Mouse (Mus musculus) neural tube, embryonic 14.5 days (tissue): Measurements from ENCODE around the gene Rai1. TPM values are rescaled to one million over a fixed set of nuclear protein-coding genes. Genes with fewer than 3 reads are reported as not detected.

Source experiments
- ATAC-seq: fragments of 200-750 bp; cut with Nextera tagmentation; 2 replicates; pipeline ENCODE4 v1.8.0; 2017; ENCODE audit warnings: low read depth, mild to moderate bottlenecking, moderate TSS enrichment, moderate library complexity
- H3K27ac ChIP-seq: fragments of 300-500 bp; sonication (generic); 2 replicates; pipeline ENCODE4 v1.5.1; 2014; ENCODE audit warnings: low read depth, mild to moderate bottlenecking, control low read depth, low read length, moderate library complexity, mixed read lengths
- H3K27me3 ChIP-seq: fragments of 300-500 bp; sonication (generic); 2 replicates; pipeline ENCODE4 v1.6.1; 2014; ENCODE audit warnings: low read length; ENCODE audit not compliant: control insufficient read depth, insufficient read depth
- H3K36me3 ChIP-seq: fragments of 300-500 bp; sonication (generic); 2 replicates; pipeline ENCODE4 v1.6.1; 2014; ENCODE audit warnings: low read length, mixed read lengths; ENCODE audit not compliant: control insufficient read depth, insufficient read depth
- H3K4me1 ChIP-seq: fragments of 300-500 bp; sonication (generic); 2 replicates; pipeline ENCODE4 v1.6.1; 2014; ENCODE audit warnings: low read length; ENCODE audit not compliant: control insufficient read depth, insufficient read depth
- H3K4me2 ChIP-seq: fragments of 300-500 bp; sonication (generic); 2 replicates; pipeline ENCODE4 v1.6.1; 2014; ENCODE audit warnings: mild to moderate bottlenecking, low read depth, low read length, control low read depth
- H3K4me3 ChIP-seq: fragments of 300-500 bp; sonication (generic); 2 replicates; pipeline ENCODE4 v1.5.1; 2014; ENCODE audit warnings: low read depth, low read length, control low read depth, mixed read lengths
- H3K9ac ChIP-seq: fragments of 300-500 bp; sonication (generic); replicated peaks from 2 replicates; pipeline ENCODE4 v1.6.1; 2014; ENCODE audit warnings: low read depth, mild to moderate bottlenecking, control low read depth, low read length, mixed read lengths
- H3K9me3 ChIP-seq: fragments of 300-500 bp; sonication (generic); 2 replicates; pipeline ENCODE4 v1.6.1; 2016; ENCODE audit warnings: low read length; ENCODE audit not compliant: control insufficient read depth
- WGBS: fragments of 180-500 bp; shearing (Covaris S2); extraction: QIAGEN DNeasy Blood & Tissue Kit; methylation state at CpG from one replicate; pipeline ENCODE4 v1.1.7; 2014; 5-methylcytosine and 5-hydroxymethylcytosine counted together
- polyA plus RNA-seq: library from polyadenylated mRNA; unstranded; fragments of >200 nt; fragmentation: Nextera tagmentation; extraction: Ambion mirVana; gene quantifications from 2 replicates; pipeline ENCODE4 v1.2.1, GENCODE M21; 2014

Gene Rai1
- polyA plus RNA-seq, 1 experiment from 2014 or later, result 34.1 TPM

- Histone ChIP-seq H3K27ac (no peak overlapping the region; the same call in 1 of the 2 replicates), H3K27me3 (no peaks in the 10 kb centered on the region), H3K4me1 (peaks cover 23% of the 10 kb centered on the region), H3K4me2 (no peak overlapping the region), H3K36me3 (peaks cover 5% of the 10 kb centered on the region), H3K9ac (no peak overlapping the region), H3K4me3 (no peak overlapping the region), H3K9me3 (no peaks in the 10 kb centered on the region)
- no peak for ATAC-seq
- WGBS, result 65% methylated on average over 5 of the region's 5 CpGs
Observed at GRCm38 (mm10) chr11:60148591-60148990, 43.8 kb downstream of the Rai1 start.

DNA sequence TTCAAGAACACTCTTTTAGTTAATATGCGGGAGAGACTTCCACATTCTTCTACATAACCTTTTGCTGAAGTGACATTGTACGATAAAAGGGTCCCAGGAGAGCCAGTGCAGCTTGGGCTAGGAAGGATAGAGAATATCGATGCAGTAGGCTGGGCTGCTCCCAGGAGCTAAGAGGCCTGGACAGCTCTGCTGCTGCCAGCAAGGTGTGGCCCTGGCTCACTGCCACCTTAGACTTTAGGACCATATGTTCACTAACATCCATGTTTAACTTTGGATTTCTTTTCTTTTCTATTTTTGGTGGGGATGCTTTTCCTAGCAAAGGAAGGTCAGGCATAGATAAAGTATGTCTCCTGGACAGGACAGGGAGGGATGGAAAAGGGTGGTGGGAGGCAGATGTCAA, 44.3 kb downstream of the Rai1 start:
- no peak overlapping the region for H3K27ac ChIP-seq

GRCm38 (mm10) chr11:60150677-60151076, 45.9 kb downstream of the Rai1 start:
- Histone ChIP-seq H3K27me3 (no peaks in the 10 kb centered on the region), H3K9me3 (no peaks in the 10 kb centered on the region), H3K4me2 (no peak overlapping the region), H3K27ac (no peak overlapping the region), H3K36me3 (no peaks in the 10 kb centered on the region), H3K4me1 (peaks cover 11% of the 10 kb centered on the region), H3K4me3 (no peak overlapping the region), H3K9ac (no peak overlapping the region)
- 79% methylated on average over 3 of the region's 3 CpGs for WGBS
- ATAC-seq, result no peak

More for the DNA sequence above, 44.3 kb downstream of the Rai1 start:
- H3K27me3 ChIP-seq, result no peaks in the 10 kb centered on the region
- no peak for ATAC-seq
- H3K4me1 ChIP-seq, result peaks cover 18% of the 10 kb centered on the region
- no peak overlapping the region for H3K4me2 ChIP-seq
- H3K9me3 ChIP-seq, result no peaks in the 10 kb centered on the region
- no peak overlapping the region for H3K4me3 ChIP-seq
- 44% methylated on average over 3 of the region's 3 CpGs for WGBS
- no peak overlapping the region for H3K9ac ChIP-seq
- peaks cover 5% of the 10 kb centered on the region for H3K36me3 ChIP-seq

DNA sequence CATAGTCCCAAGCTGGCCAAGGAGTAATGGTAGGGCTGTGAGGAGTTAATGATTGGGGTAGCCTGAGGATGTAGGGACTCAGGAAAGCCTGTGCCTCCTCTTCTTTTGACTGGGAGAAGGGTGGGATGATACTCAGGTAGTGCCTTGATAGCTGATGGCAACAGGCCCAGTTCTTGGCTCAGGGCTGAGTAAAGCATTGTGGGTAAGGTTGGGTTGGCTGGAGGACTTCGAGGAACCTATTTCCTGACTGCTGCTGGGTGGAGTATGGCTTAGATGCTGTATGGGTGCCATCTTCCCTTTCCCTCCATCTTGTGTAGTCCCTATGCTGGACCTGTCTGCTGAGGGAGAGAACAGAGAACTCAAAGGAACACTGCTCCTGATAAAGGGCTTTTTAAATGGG, 47.5 kb downstream of the Rai1 start:
- 79% methylated on average over 1 of the region's 1 CpGs for WGBS
- peaks cover 11% of the 10 kb centered on the region for H3K4me1 ChIP-seq

DNA sequence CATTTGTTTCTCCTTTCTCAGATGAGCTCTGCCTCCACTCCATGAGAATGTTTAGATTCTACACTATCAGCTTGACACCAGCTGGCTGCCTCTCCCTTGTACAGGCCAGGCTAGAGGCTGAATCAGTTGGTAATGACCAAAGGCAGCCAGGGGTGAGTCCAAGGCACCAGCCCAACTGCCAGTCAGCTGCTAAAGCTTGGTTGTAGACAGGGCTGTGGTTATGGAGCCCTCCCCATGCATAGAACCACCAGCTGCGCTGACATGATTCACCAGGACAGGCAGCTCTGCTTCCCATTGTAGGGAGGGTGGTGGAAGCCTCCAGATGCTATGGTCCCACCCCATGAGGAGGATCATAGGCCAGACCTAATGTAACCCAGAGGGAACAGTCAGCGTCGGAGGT, 49.1 kb downstream of the Rai1 start:
- Histone ChIP-seq H3K36me3 (no peaks in the 10 kb centered on the region), H3K9me3 (no peaks in the 10 kb centered on the region), H3K4me1 (peaks cover 16% of the 10 kb centered on the region), H3K9ac (no peak overlapping the region), H3K4me3 (no peak overlapping the region), H3K4me2 (no peak overlapping the region), H3K27me3 (no peaks in the 10 kb centered on the region), H3K27ac (no peak overlapping the region)
- ATAC-seq, result no peak
- 88% methylated on average over 3 of the region's 3 CpGs for WGBS

More for the DNA sequence above, 47.5 kb downstream of the Rai1 start:
- Histone ChIP-seq H3K9ac (no peak overlapping the region), H3K9me3 (no peaks in the 10 kb centered on the region), H3K27ac (no peak overlapping the region), H3K27me3 (no peaks in the 10 kb centered on the region), H3K36me3 (no peaks in the 10 kb centered on the region), H3K4me2 (no peak overlapping the region), H3K4me3 (no peak overlapping the region)
- ATAC-seq, result no peak

DNA sequence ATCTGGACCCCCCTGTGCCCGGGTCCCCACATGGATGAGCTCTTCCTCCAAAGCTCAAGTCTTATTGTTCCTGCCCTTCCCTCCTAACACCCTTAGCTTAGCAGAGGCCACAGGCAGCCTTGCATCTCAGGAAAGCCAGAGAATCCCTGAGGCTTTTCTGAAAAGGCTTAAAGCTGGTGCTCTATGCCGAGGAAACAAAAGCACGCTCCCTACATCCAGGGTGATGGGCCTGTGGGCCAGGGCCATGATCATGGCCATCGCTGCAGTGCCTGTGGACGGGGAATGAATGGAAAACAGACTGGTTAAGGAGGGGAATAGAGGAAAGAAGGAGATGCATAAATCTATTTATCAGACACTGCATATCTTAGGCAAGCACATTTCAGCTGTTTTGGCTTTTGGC, 50.9 kb downstream of the Rai1 start:
- ATAC-seq, result no peak
- no peak overlapping the region for H3K4me2 ChIP-seq
- H3K27ac ChIP-seq, result no peak overlapping the region
- no peaks in the 10 kb centered on the region for H3K27me3 ChIP-seq
- peaks cover 15% of the 10 kb centered on the region for H3K4me1 ChIP-seq
- H3K9me3 ChIP-seq, result no peaks in the 10 kb centered on the region
- no peaks in the 10 kb centered on the region for H3K36me3 ChIP-seq
- H3K9ac ChIP-seq, result no peak overlapping the region
- 71% methylated on average over 5 of the region's 5 CpGs for WGBS
- H3K4me3 ChIP-seq, result no peak overlapping the region

GRCm38 (mm10) chr11:60158271-60158670, 53.5 kb downstream of the Rai1 start:
- H3K4me3 ChIP-seq, result no peak overlapping the region
- no peak overlapping the region for H3K4me2 ChIP-seq
- no peak for ATAC-seq
- no peaks in the 10 kb centered on the region for H3K36me3 ChIP-seq
- peaks cover 24% of the 10 kb centered on the region for H3K4me1 ChIP-seq
- 76% methylated on average over 4 of the region's 4 CpGs for WGBS
- no peaks in the 10 kb centered on the region for H3K27me3 ChIP-seq
- no peak overlapping the region for H3K9ac ChIP-seq
- H3K9me3 ChIP-seq, result no peaks in the 10 kb centered on the region
- no peak overlapping the region for H3K27ac ChIP-seq

DNA sequence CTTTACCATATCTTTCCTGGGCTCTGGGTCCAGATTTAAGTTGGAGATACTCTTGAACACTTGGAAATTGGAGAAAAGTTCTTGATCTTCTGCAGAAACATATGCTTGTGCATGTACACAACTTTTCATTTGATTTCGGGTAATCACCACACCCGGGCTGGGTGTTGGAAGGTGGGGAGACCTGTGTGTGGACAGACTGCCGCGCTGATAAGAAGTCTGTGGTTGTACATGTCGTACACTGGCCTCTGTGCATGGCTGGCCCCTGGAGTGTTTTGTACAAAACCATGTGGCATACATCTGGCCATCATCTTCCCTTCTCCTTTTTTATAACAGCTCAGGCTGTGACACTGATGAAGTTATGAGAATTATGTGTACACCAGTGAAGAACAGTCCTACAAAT, 55.1 kb downstream of the Rai1 start:
- Histone ChIP-seq H3K27ac (peak overlapping the region; percentile 67; the same call in 1 of the 2 replicates), H3K27me3 (no peaks in the 10 kb centered on the region), H3K36me3 (no peaks in the 10 kb centered on the region), H3K4me2 (no peak overlapping the region), H3K4me1 (peaks cover 29% of the 10 kb centered on the region), H3K9ac (no peak overlapping the region), H3K4me3 (no peak overlapping the region), H3K9me3 (no peaks in the 10 kb centered on the region)
- no peak for ATAC-seq
- 95% methylated on average over 5 of the region's 5 CpGs for WGBS

DNA sequence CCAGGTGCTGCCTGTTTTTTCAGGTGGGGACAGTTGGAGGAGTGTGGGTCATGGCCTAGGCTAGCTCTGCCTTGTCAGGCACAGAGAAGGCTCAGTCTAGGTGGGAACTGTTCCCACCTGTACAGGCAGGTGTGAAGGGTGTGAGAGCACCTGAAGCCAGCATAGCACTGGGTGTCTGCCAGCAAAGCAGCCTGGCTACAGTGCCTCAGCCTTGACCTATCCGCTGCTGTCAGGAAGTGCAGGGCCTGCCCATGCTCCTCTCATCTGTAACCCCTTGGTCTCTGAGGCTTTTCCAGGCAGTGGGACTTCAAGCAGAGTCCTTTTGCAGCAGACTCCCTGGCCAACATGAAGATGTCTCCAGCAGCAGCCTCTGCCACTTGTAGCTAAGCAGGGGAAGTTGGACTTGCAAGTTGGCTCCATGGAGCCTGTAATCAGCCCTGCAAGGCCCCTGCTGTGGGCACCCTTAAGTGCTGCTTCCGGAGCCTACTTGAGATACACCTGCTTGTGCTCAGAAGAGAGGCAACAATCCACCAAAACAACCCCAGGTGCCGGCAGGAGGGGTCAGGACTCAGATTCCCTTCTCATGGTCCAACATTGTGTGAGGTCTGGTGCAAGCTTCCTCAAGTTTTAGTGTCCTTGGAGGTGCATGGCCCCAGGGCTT, 55.8 kb downstream of the Rai1 start:
- no peak overlapping the region for H3K4me2 ChIP-seq
- H3K27ac ChIP-seq, result peak overlapping the region; percentile 67
- no peaks in the 10 kb centered on the region for H3K9me3 ChIP-seq
- no peaks in the 10 kb centered on the region for H3K27me3 ChIP-seq
- ATAC-seq, result no peak
- peaks cover 31% of the 10 kb centered on the region for H3K4me1 ChIP-seq
- no peaks in the 10 kb centered on the region for H3K36me3 ChIP-seq
- 0 out of 2 replicates have a peak overlapping the region, but pooled peaks have one; percentile 2 for H3K9ac ChIP-seq
- WGBS, result 68% methylated on average over 3 of the region's 3 CpGs
- no peak overlapping the region for H3K4me3 ChIP-seq
